Mouse (Mus musculus) forebrain, embryonic 14.5 days (tissue): ENCODE results near the gene Dnah14. TPM values are rescaled to one million over a fixed set of nuclear protein-coding genes. Genes with fewer than 3 reads are reported as not detected.

Source experiments
- ATAC-seq: fragments of 200-750 bp; cut with Nextera tagmentation; 2 replicates; pipeline ENCODE4 v1.8.0; 2017; ENCODE audit warnings: mild to moderate bottlenecking, moderate library complexity
- DNase-seq: peaks from one replicate; pipeline ENCODE4 v3.0.0-alpha.2; 2015; ENCODE audit warnings: low spot score
- H3K27ac ChIP-seq: fragments of 300-500 bp; sonication (generic); 2 replicates; pipeline ENCODE4 v1.5.1; 2014; ENCODE audit warnings: low read depth, mild to moderate bottlenecking, control low read depth, low read length, moderate library complexity
- H3K27me3 ChIP-seq: fragments of 300-500 bp; sonication (generic); replicated peaks from 2 replicates; pipeline ENCODE4 v1.6.1; 2014; ENCODE audit warnings: low read length, control low read depth, mixed read lengths; ENCODE audit not compliant: control insufficient read depth, insufficient read depth
- H3K36me3 ChIP-seq: fragments of 300-500 bp; sonication (generic); 2 replicates; pipeline ENCODE4 v1.6.1; 2014; ENCODE audit warnings: low read length, control low read depth; ENCODE audit not compliant: control insufficient read depth, insufficient read depth
- H3K4me1 ChIP-seq: fragments of 300-500 bp; sonication (generic); 2 replicates; pipeline ENCODE4 v1.6.1; 2014; ENCODE audit warnings: antibody characterized with exemption, low read length, control low read depth; ENCODE audit not compliant: control insufficient read depth, insufficient read depth
- H3K4me2 ChIP-seq: fragments of 300-500 bp; sonication (generic); 2 replicates; pipeline ENCODE4 v1.6.1; 2014; ENCODE audit warnings: mild to moderate bottlenecking, control low read depth, low read length
- H3K4me3 ChIP-seq: fragments of 300-500 bp; sonication (generic); 2 replicates; pipeline ENCODE4 v1.5.1; 2014; ENCODE audit warnings: low read depth, low read length, control low read depth
- H3K9ac ChIP-seq: fragments of 300-500 bp; sonication (generic); 2 replicates; pipeline ENCODE4 v1.6.1; 2014; ENCODE audit warnings: mild to moderate bottlenecking, low read length, control low read depth, moderate library complexity
- H3K9me3 ChIP-seq: fragments of 300-500 bp; sonication (generic); replicated peaks from 2 replicates; pipeline ENCODE4 v1.6.1; 2016; ENCODE audit warnings: low read length, control low read depth, mixed read lengths; ENCODE audit not compliant: control insufficient read depth
- WGBS: fragments of 180-500 bp; shearing (Covaris S2); extraction: QIAGEN DNeasy Blood & Tissue Kit; methylation state at CpG from one replicate; pipeline ENCODE4 v1.1.7; 2014; 5-methylcytosine and 5-hydroxymethylcytosine counted together
- polyA plus RNA-seq: library from polyadenylated mRNA; unstranded; fragments of >200 nt; fragmentation: Nextera tagmentation; extraction: Ambion mirVana; gene quantifications from 2 replicates; pipeline ENCODE4 v1.2.1, GENCODE M21; 2014

The Dnah14 gene
- polyA plus RNA-seq: 1.0 and 1.2 TPM in 2 replicates

DNA sequence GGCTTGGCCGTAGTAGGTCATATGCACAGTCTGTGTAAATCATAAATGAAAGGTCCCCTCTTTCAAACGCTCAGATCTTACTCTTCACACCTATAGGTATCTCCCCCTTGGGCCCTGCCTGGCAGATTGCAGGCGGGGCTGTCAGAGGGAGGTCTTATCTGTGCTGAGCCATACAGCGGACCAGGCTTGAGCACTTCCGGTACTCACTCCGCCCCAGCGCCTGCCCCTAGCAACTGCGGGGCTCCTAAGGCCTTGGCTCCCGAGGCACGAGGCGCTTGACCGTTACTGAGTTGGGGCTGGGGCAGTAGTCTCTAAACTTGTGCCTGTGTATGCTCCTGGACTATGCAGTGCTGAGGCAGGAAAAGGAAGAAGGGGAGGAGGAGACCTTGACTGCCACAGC is at the start of gene Dnah14:
Dnah14 (plus strand) TSS at position 238 of the 400 bp plus-strand sequence.
- ATAC-seq: no peak

DNA sequence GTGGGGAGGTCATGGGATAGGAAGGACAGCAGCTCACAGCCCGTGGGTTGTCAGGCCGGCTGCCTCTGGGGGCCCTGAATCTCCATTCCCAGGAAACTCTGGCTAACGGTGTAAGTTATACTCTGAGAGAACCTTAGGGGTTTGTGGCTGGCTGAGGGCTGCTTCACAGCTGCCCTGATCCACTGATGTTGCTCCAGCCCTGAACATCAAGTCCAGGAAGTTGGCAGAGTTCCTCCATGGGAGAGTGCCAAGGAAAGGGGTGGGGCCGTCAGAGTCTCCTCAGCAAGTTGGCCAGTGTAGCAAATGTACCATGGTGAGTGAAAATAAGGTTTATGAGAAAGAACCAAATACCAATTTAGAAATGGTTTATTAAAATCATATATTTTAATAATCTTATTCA is 47.0 kb upstream of the Dnah14 start:
- DNase-seq: peak; percentile 45

More for the DNA sequence above, at the start of gene Dnah14:
- no peaks in the 10 kb centered on the region for H3K36me3 ChIP-seq
- no peak within 1 kb of the TSS for H3K4me2 ChIP-seq
- 83% methylated on average over 12 of the region's 12 CpGs for WGBS
- no peak within 1 kb of the TSS for H3K4me3 ChIP-seq
- H3K9ac ChIP-seq: no peak within 1 kb of the TSS
- no peaks in the 10 kb centered on the region for H3K9me3 ChIP-seq
- H3K4me1 ChIP-seq: no peaks in the 10 kb centered on the region
- no peaks in the 10 kb centered on the region for H3K27me3 ChIP-seq
- no peak within 1 kb of the TSS for H3K27ac ChIP-seq
- DNase-seq: no peak

DNA sequence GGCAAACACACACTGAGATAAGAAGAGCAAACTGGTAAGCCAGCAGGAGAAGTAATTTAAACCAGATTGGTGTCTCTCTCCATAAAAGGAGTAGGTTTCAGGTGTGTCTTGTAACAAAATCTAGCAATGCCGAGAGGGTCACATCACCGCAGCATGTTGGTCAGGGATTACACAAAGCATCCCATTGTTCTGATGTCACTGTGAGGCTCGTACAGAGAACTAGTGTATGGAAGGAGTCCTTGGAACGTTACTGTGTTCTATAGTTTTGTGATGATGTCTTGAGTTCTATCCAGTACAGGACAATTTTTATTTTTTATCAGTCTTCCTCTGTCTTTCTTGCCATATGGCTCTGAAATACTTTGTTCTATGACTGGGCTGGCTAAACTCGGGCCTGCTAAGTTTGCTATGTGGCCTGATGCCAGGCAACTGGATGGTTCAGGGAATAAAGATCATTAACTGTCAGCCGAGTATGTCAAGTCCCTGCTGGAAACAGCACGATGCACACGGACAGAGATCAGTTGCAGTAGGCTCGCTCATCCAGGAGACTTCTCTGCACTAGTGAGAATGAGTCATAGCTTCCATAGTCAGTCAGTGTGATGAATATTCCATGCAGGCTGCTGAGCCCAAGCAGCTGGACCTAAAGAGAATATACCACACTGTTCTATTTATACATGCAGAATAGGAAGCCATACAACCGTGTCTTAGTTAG is 41.0 kb upstream of the Dnah14 start:
- Histone ChIP-seq H3K4me3 (no peak overlapping the region), H3K27ac (no peak overlapping the region), H3K27me3 (no peaks in the 10 kb centered on the region), H3K4me2 (no peak overlapping the region), H3K9ac (no peak overlapping the region), H3K9me3 (no peaks in the 10 kb centered on the region), H3K36me3 (no peaks in the 10 kb centered on the region), H3K4me1 (no peaks in the 10 kb centered on the region)
- no peak for ATAC-seq
- DNase-seq: peak; percentile 6
- 60% methylated on average over 10 of the region's 10 CpGs for WGBS

More for the DNA sequence above, 47.0 kb upstream of the Dnah14 start:
- Histone ChIP-seq H3K4me2 (no peak overlapping the region), H3K9ac (no peak overlapping the region), H3K36me3 (no peaks in the 10 kb centered on the region), H3K9me3 (no peaks in the 10 kb centered on the region), H3K4me1 (no peaks in the 10 kb centered on the region), H3K27me3 (no peaks in the 10 kb centered on the region), H3K4me3 (no peak overlapping the region), H3K27ac (no peak overlapping the region)
- 0 out of 2 replicates have a peak, but pooled peaks have one; percentile 34 for ATAC-seq
- WGBS: 73% methylated on average over 4 of the region's 4 CpGs

DNA sequence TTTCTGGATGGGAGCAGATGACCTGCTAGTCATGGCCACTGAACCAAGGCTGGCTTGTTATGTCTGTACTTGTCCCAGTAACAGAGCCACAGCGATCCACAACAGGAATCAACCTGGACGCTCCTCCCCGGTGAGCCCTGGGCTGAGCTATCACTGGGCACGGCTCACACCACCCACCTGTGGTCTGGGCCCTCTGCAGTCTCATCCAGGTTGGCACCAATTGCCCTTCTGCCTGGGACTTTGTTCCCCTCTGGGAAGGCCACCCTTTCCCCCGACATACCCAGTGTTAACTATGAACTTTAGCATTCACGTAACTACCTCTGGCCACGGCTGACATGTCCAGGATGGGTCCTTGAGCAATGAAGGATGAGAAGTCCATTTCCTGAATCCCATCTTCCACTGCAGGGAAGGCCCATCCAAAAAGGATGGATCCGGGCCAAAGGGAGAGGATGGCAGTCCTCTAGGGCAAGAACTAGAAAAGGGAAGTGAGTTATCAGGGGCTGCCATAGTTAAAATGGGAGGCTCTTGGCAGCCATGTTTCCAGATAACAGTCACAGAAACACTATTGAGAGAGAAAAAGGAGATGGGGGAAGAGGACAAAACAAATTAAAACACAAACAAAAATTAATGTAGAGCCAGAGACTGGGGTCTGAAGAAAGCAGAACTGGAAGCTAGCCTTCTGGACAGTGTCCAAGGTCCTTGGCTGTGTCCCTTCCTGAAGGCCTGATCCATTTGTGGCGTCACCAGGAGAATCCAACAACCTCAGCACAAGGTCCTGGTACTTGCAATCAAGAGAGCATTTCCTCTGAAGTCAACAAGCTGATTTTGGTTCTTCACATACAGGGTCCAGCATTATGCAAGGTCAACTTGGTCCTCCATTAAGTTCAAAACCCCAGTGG is 38.5 kb upstream of the Dnah14 start:
- H3K9ac ChIP-seq: no peak overlapping the region
- DNase-seq (no peak), ATAC-seq (no peak)
- H3K4me2 ChIP-seq: no peak overlapping the region
- no peaks in the 10 kb centered on the region for H3K27me3 ChIP-seq
- no peak overlapping the region for H3K4me3 ChIP-seq
- H3K4me1 ChIP-seq: no peaks in the 10 kb centered on the region
- no peaks in the 10 kb centered on the region for H3K9me3 ChIP-seq
- H3K27ac ChIP-seq: no peak overlapping the region
- WGBS: 92% methylated on average over 9 of the region's 9 CpGs
- H3K36me3 ChIP-seq: no peaks in the 10 kb centered on the region

DNA sequence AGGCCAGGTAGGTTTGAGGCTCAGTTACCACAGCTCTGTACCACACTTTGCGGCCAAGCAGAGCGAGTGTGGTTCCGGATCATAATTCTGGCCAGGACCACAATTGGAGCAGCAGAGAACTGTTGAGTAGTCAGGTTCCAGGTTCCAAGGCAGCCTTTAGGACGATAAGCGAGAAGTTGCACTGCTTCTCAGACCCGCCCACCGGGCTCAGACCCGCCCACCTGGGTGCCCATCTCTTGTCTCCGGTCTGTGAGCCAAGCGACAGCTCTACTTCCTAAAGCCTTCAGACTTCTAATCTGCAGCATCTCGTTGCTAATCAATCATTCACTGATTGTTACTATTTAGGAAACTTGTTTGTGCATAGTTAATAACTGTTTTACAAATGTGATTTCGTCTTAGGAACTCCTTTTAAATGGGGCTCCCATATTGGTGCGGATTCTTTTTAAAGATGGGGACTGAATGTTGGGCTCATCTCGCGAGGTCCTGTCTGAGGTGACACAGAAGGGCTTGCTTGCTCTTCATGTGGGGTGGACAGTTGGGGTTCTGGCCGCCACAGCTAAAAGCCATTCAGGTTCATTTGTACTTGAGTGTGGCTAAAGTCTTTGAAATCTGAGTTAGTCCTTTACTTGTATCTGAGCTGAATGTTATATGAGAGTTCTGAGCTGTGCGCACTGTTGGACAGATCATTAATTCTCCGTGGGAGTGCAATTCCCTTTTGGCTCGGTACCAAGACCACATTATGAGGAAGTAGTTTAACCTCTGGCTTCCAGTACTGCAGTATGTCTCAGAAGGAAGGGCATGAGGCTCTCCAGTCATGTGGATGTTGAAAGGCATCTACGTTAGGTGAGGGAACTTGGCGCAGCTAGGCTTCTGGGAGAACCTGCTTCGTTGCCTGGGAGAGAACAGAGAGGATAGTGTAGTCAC is 36.3 kb upstream of the Dnah14 start:
- no peak for ATAC-seq
- Histone ChIP-seq H3K4me2 (no peak overlapping the region), H3K9ac (no peak overlapping the region), H3K4me1 (no peaks in the 10 kb centered on the region), H3K27ac (no peak overlapping the region), H3K9me3 (no peaks in the 10 kb centered on the region), H3K27me3 (0 out of 2 replicates have a peak, but pooled peaks cover 3% of the 10 kb centered on the region), H3K4me3 (no peak overlapping the region), H3K36me3 (no peaks in the 10 kb centered on the region)
- 63% methylated on average over 22 of the region's 22 CpGs for WGBS
- no peak for DNase-seq

DNA sequence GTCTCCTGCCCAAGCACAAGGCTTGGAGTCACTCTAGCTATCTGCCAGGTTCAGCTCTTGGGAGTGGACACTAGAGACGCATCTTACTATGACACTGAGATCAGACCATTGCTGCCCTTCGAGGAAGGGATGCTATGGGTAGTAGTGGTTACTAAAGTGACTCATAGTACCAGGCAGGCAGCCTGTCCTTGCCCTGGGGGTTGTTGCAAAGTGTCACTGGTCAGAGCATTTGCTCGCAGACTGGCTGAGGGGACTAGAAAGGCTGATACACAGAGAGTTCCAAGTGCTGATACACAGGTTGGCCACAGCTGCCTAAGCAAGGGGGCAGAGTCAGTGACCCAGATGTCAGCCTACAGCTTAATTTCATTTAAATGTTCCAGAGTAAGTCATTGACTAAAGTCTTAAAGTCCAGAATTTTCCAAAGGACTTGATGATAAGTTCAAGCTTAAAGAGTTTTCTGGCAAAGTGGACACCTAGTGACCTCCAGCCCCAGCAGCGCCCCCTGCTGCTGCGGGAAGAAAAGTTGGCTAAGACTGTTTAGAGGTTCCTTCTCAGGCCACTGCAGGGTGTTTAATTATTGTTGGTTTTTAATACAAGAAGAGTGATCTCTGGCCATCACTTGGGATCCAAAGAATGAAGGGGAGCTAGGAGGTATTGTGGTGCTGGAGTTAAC is 32.5 kb upstream of the Dnah14 start:
- Histone ChIP-seq H3K27me3 (0 out of 2 replicates have a peak, but pooled peaks cover 3% of the 10 kb centered on the region), H3K4me2 (no peak overlapping the region), H3K36me3 (no peaks in the 10 kb centered on the region), H3K4me1 (no peaks in the 10 kb centered on the region), H3K9me3 (no peaks in the 10 kb centered on the region), H3K27ac (no peak overlapping the region), H3K9ac (no peak overlapping the region), H3K4me3 (no peak overlapping the region)
- 68% methylated on average over 5 of the region's 5 CpGs for WGBS
- DNase-seq (no peak), ATAC-seq (no peak)

DNA sequence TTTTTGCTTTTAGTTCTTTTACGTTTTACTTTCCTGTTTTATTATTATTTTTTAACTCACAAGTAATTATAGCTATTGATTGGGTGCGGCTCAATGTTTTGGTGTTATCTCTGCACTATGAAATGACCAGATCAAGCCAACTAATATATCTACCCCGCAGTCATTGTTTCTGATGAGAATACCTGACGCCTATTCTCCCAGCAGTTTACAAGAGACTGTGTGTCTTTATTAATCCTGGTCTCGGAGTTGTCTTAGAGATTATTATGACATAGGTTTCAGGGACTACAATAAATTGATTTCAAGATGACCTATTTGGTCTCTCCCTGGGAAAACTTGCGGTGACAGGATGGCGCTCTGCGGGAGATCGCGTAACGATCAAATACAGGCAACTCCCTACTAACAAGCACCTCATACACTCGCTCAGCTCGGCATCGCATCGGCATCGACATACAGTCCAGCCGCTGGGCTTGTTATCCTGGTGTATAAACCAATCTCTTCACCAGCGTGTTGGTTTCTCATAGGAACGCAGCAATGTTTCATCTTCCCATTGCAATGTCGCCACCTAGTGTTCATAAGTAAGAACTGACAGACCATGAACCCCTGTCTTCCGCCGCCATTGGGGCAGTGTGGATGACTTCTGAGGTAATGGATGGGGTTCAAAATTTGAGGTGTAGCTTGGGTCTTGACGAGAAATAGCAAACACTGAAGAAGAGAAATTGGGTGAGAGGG is 31.2 kb upstream of the Dnah14 start:
- H3K4me1 ChIP-seq: no peaks in the 10 kb centered on the region
- peak; percentile 94 for DNase-seq
- 27% methylated on average over 23 of the region's 23 CpGs for WGBS
- peak; percentile 90 for ATAC-seq
- H3K27me3 ChIP-seq: 0 out of 2 replicates have a peak, but pooled peaks cover 3% of the 10 kb centered on the region
- no peak overlapping the region for H3K4me3 ChIP-seq
- H3K9me3 ChIP-seq: no peaks in the 10 kb centered on the region
- no peaks in the 10 kb centered on the region for H3K36me3 ChIP-seq
- 0 out of 2 replicates have a peak overlapping the region, but pooled peaks have one; percentile 32 for H3K9ac ChIP-seq
- H3K27ac ChIP-seq: no peak overlapping the region
- peak overlapping the region; percentile 46 for H3K4me2 ChIP-seq
